In genomic region chr5:103355372-103356300, GRCm38 (mm10) we compare ENCODE assay signal across 8 mouse cellular contexts.
DNase-seq lines count a peak whose midpoint lies in the region; ATAC-seq and TF ChIP-seq lines count a peak whose summit lies in the region.

No protein-coding gene starts in this region.

- peaks cover 9% of the 10 kb centered on the region for H3K9me3 ChIP-seq in neural tube, embryonic 14.5 days (ENCODE audit: control insufficient read depth, low read length)

- peak; percentile 74 for DNase-seq in 3T3-L1 (ENCODE audit: low read depth, low spot score)
- peak; percentile 46 to 47 for DNase-seq in CD8-positive naive resting alpha-beta T cell, adult 2 months (ENCODE audit: low read depth in 2 of 2, low spot score in 2 of 2)
- DNase-seq in c-Kit-positive CD71-positive TER-119-positive erythroid progenitor cells, embryonic 14.5 days (ENCODE audit: low spot score) = peak; percentile 43
- peak; percentile 64 for DNase-seq in forelimb bud, embryonic 11.5 days (ENCODE audit: low read depth, low spot score)
- DNase-seq in liver, adult 2 months (ENCODE audit: extremely low read depth, low read depth, low spot score) = peak; percentile 41

- H3K4me2 ChIP-seq in neural tube, embryonic 14.5 days (ENCODE audit: low read depth, low read length) = peak overlapping the region; percentile 38

- H3K36me3 ChIP-seq in liver, adult 2 months (ENCODE audit: control insufficient read depth, insufficient read depth, low read length) = no peaks in the 10 kb centered on the region
- no peaks in the 10 kb centered on the region for H3K36me3 ChIP-seq in neural tube, embryonic 14.5 days (ENCODE audit: control insufficient read depth, insufficient read depth, low read length)

- no peaks in the 10 kb centered on the region for H3K27me3 ChIP-seq in liver, adult 2 months (ENCODE audit: control insufficient read depth, insufficient read depth, low read length)
- no peaks in the 10 kb centered on the region for H3K27me3 ChIP-seq in neural tube, embryonic 14.5 days (ENCODE audit: control insufficient read depth, insufficient read depth, low read length)

- no peak overlapping the region for H3K27ac ChIP-seq in liver, adult 2 months (replicated peaks; ENCODE audit: insufficient read depth, low read depth, low read length)
- no peak overlapping the region for H3K27ac ChIP-seq in neural tube, embryonic 14.5 days (ENCODE audit: low read depth, low read length)

- TF ChIP-seq POLR2A in liver, adult 2 months (IDR thresholded peaks at IDR 0.05; ENCODE audit: extremely low read depth, insufficient read depth, low read length) = no peak

- H3K79me2 ChIP-seq in liver, adult 2 months (ENCODE audit: control insufficient read depth, insufficient read depth, low read length) = no peaks in the 10 kb centered on the region

- 31% methylated on average over 21 of the region's 21 CpGs for WGBS in liver, adult 2 months
- WGBS in neural tube, embryonic 14.5 days = 17% methylated on average over 21 of the region's 21 CpGs

- no peak overlapping the region for H3K9ac ChIP-seq in liver, adult 2 months (ENCODE audit: low read depth, low read length)
- peak overlapping the region; percentile 39; the same call in 1 of the 2 replicates for H3K9ac ChIP-seq in neural tube, embryonic 14.5 days (replicated peaks; ENCODE audit: low read depth, low read length)

- peak; percentile 64; the same call in 1 of the 2 replicates for TF ChIP-seq CTCF in liver, adult 2 months (IDR thresholded peaks at IDR 0.05; ENCODE audit: low read depth, low read length)

- H3K4me3 ChIP-seq in liver, adult 2 months (ENCODE audit: insufficient read depth, low read depth, low read length) = peak overlapping the region; percentile 23
- H3K4me3 ChIP-seq in neural tube, embryonic 14.5 days (ENCODE audit: low read depth, low read length) = peak overlapping the region; percentile 7; the same call in 1 of the 2 replicates

- ATAC-seq in inflammation-experienced regulatory T-cells, adult 6 months = peak; percentile 35
- no peak for ATAC-seq in neural tube, embryonic 14.5 days (ENCODE audit: low read depth)
- no peak; the same call in 1 of the 2 replicates for ATAC-seq in granulocyte monocyte progenitor cell, adult 5-6 weeks (replicated peaks; ENCODE audit: poor library complexity, severe bottlenecking)

- H3K4me1 ChIP-seq in liver, adult 2 months (ENCODE audit: control insufficient read depth, insufficient read depth, low read length) = peaks cover 7% of the 10 kb centered on the region; the same call in 1 of the 2 replicates
- H3K4me1 ChIP-seq in neural tube, embryonic 14.5 days (ENCODE audit: control insufficient read depth, insufficient read depth, low read length) = no peaks in the 10 kb centered on the region
